Mouse (Mus musculus): ENCODE measurements around the gene Islr. TPM values are rescaled to one million over a fixed set of nuclear protein-coding genes. Genes with fewer than 3 reads are reported as not detected.

Gene Islr
- polyA plus RNA-seq, 1 experiment from 2014 or later: 60.4 TPM

- TF ChIP-seq CTCF (IDR thresholded peaks at IDR 0.05; ENCODE audit: low read depth): no peak
- peak overlapping the region; percentile 75 for H3K27ac ChIP-seq
- peaks cover 10% of the 10 kb centered on the region for H3K4me1 ChIP-seq (replicated peaks; ENCODE audit: insufficient read depth, low read length)
- no peak overlapping the region for H3K4me3 ChIP-seq (replicated peaks; ENCODE audit: low read depth, low read length)
- 11% methylated on average over 5 of the region's 5 CpGs for WGBS
- no peak overlapping the region for H3K9ac ChIP-seq (ENCODE audit: low read depth, low read length)
- peak; percentile 78 for DNase-seq (ENCODE audit: low spot score)
- peak overlapping the region; percentile 5; the same call in 1 of the 2 replicates for H3K4me2 ChIP-seq (ENCODE audit: low read length)
- H3K36me3 ChIP-seq (ENCODE audit: insufficient read depth, low read length): no peaks in the 10 kb centered on the region
- no peaks in the 10 kb centered on the region for H3K9me3 ChIP-seq (replicated peaks; ENCODE audit: low read length)
- ATAC-seq (replicated peaks; ENCODE audit: low FRiP score, low read depth): peak; percentile 48; the same call in 1 of the 2 replicates
- no peaks in the 10 kb centered on the region for H3K27me3 ChIP-seq (ENCODE audit: insufficient read depth, low read length)
Measured at GRCm38 (mm10) chr9:58213865-58214264, 9.8 kb upstream of the Islr start.

- Histone ChIP-seq H3K9me3 (replicated peaks; ENCODE audit: low read length) (no peaks in the 10 kb centered on the region), H3K9ac (ENCODE audit: low read depth, low read length) (no peak overlapping the region), H3K4me3 (replicated peaks; ENCODE audit: low read depth, low read length) (no peak overlapping the region), H3K4me2 (ENCODE audit: low read length) (no peak overlapping the region; the same call in 1 of the 2 replicates), H3K27ac (no peak overlapping the region), H3K27me3 (ENCODE audit: insufficient read depth, low read length) (no peaks in the 10 kb centered on the region), H3K4me1 (replicated peaks; ENCODE audit: insufficient read depth, low read length) (peaks cover 10% of the 10 kb centered on the region), H3K36me3 (ENCODE audit: insufficient read depth, low read length) (no peaks in the 10 kb centered on the region)
- no peak for TF ChIP-seq CTCF (IDR thresholded peaks at IDR 0.05; ENCODE audit: low read depth)
- DNase-seq (ENCODE audit: low spot score) (no peak), ATAC-seq (replicated peaks; ENCODE audit: low FRiP score, low read depth) (no peak)
- WGBS: 48% methylated on average over 5 of the region's 5 CpGs
Measured at GRCm38 (mm10) chr9:58213377-58213776, 9.3 kb upstream of the Islr start.

GRCm38 (mm10) chr9:58210304-58210627 is 6.2 kb upstream of the Islr start:
- no peak overlapping the region for H3K27ac ChIP-seq
- WGBS: 72% methylated on average over 2 of the region's 2 CpGs
- no peak for TF ChIP-seq CTCF (IDR thresholded peaks at IDR 0.05; ENCODE audit: low read depth)
- no peak overlapping the region for H3K4me3 ChIP-seq (replicated peaks; ENCODE audit: low read depth, low read length)
- no peaks in the 10 kb centered on the region for H3K36me3 ChIP-seq (ENCODE audit: insufficient read depth, low read length)
- DNase-seq (ENCODE audit: low spot score) (no peak), ATAC-seq (replicated peaks; ENCODE audit: low FRiP score, low read depth) (no peak)
- no peaks in the 10 kb centered on the region for H3K9me3 ChIP-seq (replicated peaks; ENCODE audit: low read length)
- H3K4me1 ChIP-seq (replicated peaks; ENCODE audit: insufficient read depth, low read length): peaks cover 10% of the 10 kb centered on the region
- H3K9ac ChIP-seq (ENCODE audit: low read depth, low read length): no peak overlapping the region
- H3K27me3 ChIP-seq (ENCODE audit: insufficient read depth, low read length): no peaks in the 10 kb centered on the region
- no peak overlapping the region for H3K4me2 ChIP-seq (ENCODE audit: low read length)

GRCm38 (mm10) chr9:58209462-58210303 is 5.6 kb upstream of the Islr start:
- Histone ChIP-seq H3K9ac (ENCODE audit: low read depth, low read length) (no peak overlapping the region), H3K36me3 (ENCODE audit: insufficient read depth, low read length) (no peaks in the 10 kb centered on the region), H3K27ac (no peak overlapping the region), H3K9me3 (replicated peaks; ENCODE audit: low read length) (no peaks in the 10 kb centered on the region), H3K4me2 (ENCODE audit: low read length) (no peak overlapping the region), H3K4me3 (replicated peaks; ENCODE audit: low read depth, low read length) (no peak overlapping the region), H3K4me1 (replicated peaks; ENCODE audit: insufficient read depth, low read length) (peaks cover 10% of the 10 kb centered on the region), H3K27me3 (ENCODE audit: insufficient read depth, low read length) (no peaks in the 10 kb centered on the region)
- ATAC-seq (replicated peaks; ENCODE audit: low FRiP score, low read depth) (no peak), DNase-seq (ENCODE audit: low spot score) (peak; percentile 67)
- 57% methylated on average over 8 of the region's 8 CpGs for WGBS
- no peak for TF ChIP-seq CTCF (IDR thresholded peaks at IDR 0.05; ENCODE audit: low read depth)

GRCm38 (mm10) chr9:58206013-58206412 is 1.9 kb upstream of the Islr start:
- H3K9me3 ChIP-seq (replicated peaks; ENCODE audit: low read length): no peaks in the 10 kb centered on the region
- H3K27ac ChIP-seq: no peak overlapping the region
- H3K9ac ChIP-seq (ENCODE audit: low read depth, low read length): no peak overlapping the region
- no peak for ATAC-seq (replicated peaks; ENCODE audit: low FRiP score, low read depth)
- H3K27me3 ChIP-seq (ENCODE audit: insufficient read depth, low read length): peaks cover 28% of the 10 kb centered on the region
- no peak overlapping the region for H3K4me3 ChIP-seq (replicated peaks; ENCODE audit: low read depth, low read length)
- DNase-seq (ENCODE audit: low spot score): no peak
- no peak overlapping the region for H3K4me2 ChIP-seq (ENCODE audit: low read length)
- H3K4me1 ChIP-seq (replicated peaks; ENCODE audit: insufficient read depth, low read length): no peaks in the 10 kb centered on the region; the same call in 1 of the 2 replicates
- no peaks in the 10 kb centered on the region for H3K36me3 ChIP-seq (ENCODE audit: insufficient read depth, low read length)
- TF ChIP-seq CTCF (IDR thresholded peaks at IDR 0.05; ENCODE audit: low read depth): no peak
- 90% methylated on average over 7 of the region's 7 CpGs for WGBS

- Histone ChIP-seq H3K4me2 (ENCODE audit: low read length) (peak overlapping the region; percentile 58), H3K4me3 (replicated peaks; ENCODE audit: low read depth, low read length) (peak overlapping the region; percentile 32), H3K27ac (no peak overlapping the region), H3K4me1 (replicated peaks; ENCODE audit: insufficient read depth, low read length) (peaks cover 2% of the 10 kb centered on the region; the same call in 1 of the 2 replicates), H3K27me3 (ENCODE audit: insufficient read depth, low read length) (peaks cover 43% of the 10 kb centered on the region), H3K36me3 (ENCODE audit: insufficient read depth, low read length) (no peaks in the 10 kb centered on the region), H3K9ac (ENCODE audit: low read depth, low read length) (no peak overlapping the region), H3K9me3 (replicated peaks; ENCODE audit: low read length) (no peaks in the 10 kb centered on the region)
- WGBS: 2% methylated on average over 17 of the region's 18 CpGs
- ATAC-seq (replicated peaks; ENCODE audit: low FRiP score, low read depth) (peak; percentile 78), DNase-seq (ENCODE audit: low spot score) (peak; percentile 91)
- TF ChIP-seq CTCF (IDR thresholded peaks at IDR 0.05; ENCODE audit: low read depth): peak; percentile 96
Measured at GRCm38 (mm10) chr9:58204448-58205000, 418 bp upstream of the Islr start.

All from kidney, postnatal 0 days (tissue).